Mouse (Mus musculus) cortical plate, adult 2 months (tissue): ENCODE data around the gene Pax7. TPM values are rescaled to one million over a fixed set of nuclear protein-coding genes. Genes with fewer than 3 reads are reported as not detected.

Experiments used
- H3K27ac ChIP-seq: fragments of 200-500 bp; 2 replicates; pipeline ENCODE4 v1.5.1; 2012; ENCODE audit warnings: low read length, control low read depth, inconsistent platforms; ENCODE audit not compliant: insufficient read depth
- H3K4me1 ChIP-seq: fragments of 200-500 bp; 2 replicates; pipeline ENCODE4 v1.6.1; 2011; ENCODE audit warnings: low read length; ENCODE audit not compliant: control insufficient read depth, insufficient read depth
- H3K4me3 ChIP-seq: fragments of 200-500 bp; 2 replicates; pipeline ENCODE4 v1.5.1; 2011; ENCODE audit warnings: mild to moderate bottlenecking, low read length, control low read depth; ENCODE audit not compliant: insufficient read depth
- CTCF ChIP-seq: fragments of 200-500 bp; IDR thresholded peaks from 2 replicates; pipeline ENCODE4 v1.5.1; 2011; ENCODE audit warnings: mild to moderate bottlenecking, control low read depth, low read length; ENCODE audit not compliant: insufficient read depth; ENCODE audit errors: extremely low read depth
- POLR2A ChIP-seq: fragments of 200-500 bp; IDR thresholded peaks from 2 replicates; pipeline ENCODE4 v1.6.1; 2011; ENCODE audit warnings: mild to moderate bottlenecking, low read length, control low read depth; ENCODE audit not compliant: insufficient read depth; ENCODE audit errors: extremely low read depth
- polyA plus RNA-seq: library from polyadenylated mRNA; depleted of rRNA; stranded (reverse); fragments of >200 nt; gene quantifications from 2 replicates; pipeline ENCODE4 v1.2.3, GENCODE M21; 2012

Gene Pax7
- polyA plus RNA-seq, 1 experiment, result not detected

DNA sequence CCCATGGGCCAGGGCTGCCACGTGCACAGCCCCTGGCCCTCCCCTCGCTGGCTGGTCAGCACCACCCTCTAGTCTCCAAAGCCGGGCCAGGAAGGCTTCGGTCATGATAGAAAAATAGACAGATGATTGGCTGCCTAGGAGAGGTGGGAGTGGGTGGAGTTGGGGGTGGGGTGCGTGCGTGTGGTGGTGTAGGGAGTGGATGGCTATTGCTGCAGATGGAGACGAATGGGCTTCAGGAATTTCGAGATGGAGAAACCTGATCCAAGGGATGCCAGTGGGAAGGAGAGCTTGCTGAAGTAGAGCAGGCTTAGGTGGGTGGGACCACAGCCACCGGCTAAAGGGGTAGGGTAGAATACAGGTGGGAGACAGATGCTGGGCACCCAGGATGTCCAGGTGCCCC lies 37.2 kb downstream of the Pax7 start:
- TF ChIP-seq CTCF, result no peak
- no peak for TF ChIP-seq POLR2A
- no peak overlapping the region for H3K4me3 ChIP-seq
- no peak overlapping the region for H3K27ac ChIP-seq
- no peaks in the 10 kb centered on the region for H3K4me1 ChIP-seq

DNA sequence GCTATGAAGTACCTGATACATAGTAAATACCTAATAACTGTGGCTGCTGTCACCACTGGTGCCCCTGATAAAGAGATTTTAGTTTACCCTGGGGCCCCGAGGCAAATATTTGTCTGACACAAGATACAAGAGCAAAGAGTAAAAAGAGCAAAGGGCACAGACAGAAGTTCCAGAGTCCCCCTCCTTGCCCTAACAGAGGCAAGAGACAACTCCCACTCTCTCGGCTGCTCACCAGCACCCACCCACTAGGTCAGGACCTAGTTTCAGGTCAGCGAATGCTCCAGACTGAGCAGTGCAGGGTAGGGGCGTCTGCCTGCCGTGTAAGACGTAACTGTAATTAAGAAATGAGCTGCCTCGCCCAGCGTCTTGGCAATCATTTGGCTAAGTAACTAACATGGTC lies 42.2 kb downstream of the Pax7 start:
- no peak overlapping the region for H3K4me3 ChIP-seq
- TF ChIP-seq POLR2A (no peak), CTCF (no peak)
- no peaks in the 10 kb centered on the region for H3K4me1 ChIP-seq
- H3K27ac ChIP-seq, result no peak overlapping the region

DNA sequence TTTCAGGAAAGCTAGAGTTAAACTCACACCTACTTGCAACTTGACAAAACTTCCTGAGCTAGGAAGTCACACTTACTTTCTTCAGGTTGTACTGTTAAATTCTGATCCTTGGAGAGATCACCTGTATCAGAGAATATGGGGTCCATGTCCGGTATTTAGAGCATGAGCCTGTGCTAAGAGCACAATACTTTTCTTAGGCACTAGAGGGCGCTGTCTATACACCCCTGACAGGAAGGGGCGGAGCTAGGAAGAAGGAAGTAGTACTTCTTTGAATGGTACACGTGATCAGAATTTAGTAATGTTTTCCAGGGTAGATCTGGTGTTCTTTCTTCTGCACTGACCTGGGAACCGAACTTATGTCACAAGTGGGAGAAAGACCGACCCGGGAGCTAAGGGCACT lies 43.6 kb downstream of the Pax7 start:
- Histone ChIP-seq H3K4me1 (no peaks in the 10 kb centered on the region), H3K4me3 (no peak overlapping the region), H3K27ac (no peak overlapping the region)
- TF ChIP-seq CTCF (no peak), POLR2A (no peak)

DNA sequence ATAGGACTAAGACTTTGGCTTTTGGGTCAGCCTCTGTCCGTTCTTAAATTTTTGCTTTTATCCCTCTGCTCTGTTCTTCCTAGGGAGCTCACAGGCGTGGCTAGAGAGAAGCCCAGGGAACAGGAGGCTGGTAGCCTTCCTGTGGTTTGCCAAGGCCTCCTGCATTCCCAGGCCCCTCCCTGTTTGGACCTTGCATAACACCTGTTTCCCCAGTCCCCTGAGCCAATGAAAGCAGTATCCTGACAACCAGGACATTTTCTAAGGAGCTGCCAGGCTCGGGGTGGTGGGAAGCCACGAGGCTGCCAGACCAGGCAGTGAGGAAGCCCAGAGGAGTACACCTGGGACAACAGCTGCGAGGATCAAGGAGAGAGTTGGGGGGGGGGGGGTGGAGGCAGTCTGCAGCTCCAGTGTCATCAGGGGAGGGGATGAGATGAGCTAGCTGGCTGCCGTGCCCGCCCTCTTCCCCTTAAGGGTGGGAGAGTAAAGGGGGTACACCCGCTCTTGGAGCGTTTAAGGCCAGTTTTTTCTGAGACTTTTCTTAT lies 50.3 kb downstream of the Pax7 start:
- TF ChIP-seq POLR2A, result no peak
- TF ChIP-seq CTCF, result no peak
- Histone ChIP-seq H3K4me3 (no peak overlapping the region), H3K4me1 (no peaks in the 10 kb centered on the region), H3K27ac (no peak overlapping the region)

DNA sequence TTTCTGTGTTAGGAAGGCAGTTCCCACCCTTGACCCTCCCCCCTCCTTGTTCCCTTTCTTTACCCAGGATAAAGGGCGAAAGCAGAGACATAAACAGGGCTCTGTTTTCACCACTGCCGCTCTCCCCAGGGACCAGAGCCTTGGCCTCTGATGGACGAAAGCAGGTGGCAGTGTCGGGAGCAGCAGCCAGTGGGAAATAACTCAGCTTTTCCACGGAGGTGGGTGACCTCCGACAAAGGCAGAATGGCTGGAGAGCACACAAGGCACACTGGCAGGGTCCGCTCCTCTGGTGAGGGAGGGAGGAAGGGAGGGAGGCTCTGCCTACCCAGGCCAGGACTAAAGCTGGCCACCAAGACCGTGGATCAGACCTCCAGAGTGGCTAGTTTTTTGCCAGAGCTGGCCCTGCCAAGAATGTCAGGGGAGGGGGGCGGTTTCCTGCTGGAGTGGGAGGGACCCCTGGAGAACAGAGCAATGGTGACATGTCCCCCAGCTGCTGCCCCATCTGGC lies 62.1 kb downstream of the Pax7 start:
- Histone ChIP-seq H3K27ac (no peak overlapping the region), H3K4me3 (no peak overlapping the region), H3K4me1 (no peaks in the 10 kb centered on the region)
- TF ChIP-seq POLR2A, result no peak
- no peak for TF ChIP-seq CTCF

DNA sequence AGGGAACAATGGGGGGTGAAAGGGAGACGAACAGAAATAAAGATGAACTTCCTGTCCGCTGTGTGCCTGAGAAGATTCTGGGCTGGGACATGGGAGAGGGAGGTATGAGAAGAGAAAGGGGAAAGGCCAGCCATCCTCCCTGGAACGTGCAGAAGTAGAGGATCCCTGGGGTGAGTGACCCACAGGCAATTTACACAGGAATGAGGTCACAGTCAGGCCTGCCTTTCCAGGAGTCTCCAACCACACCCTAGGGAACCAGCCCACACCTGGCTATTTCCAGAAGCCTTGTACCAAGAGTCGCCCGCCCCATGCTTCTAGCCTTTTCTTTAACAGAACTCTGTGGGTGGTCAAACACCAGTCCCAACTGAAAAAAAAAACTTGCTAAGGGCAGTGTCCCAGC lies 65.5 kb downstream of the Pax7 start:
- TF ChIP-seq CTCF, result no peak
- TF ChIP-seq POLR2A, result no peak
- no peaks in the 10 kb centered on the region for H3K4me1 ChIP-seq
- H3K4me3 ChIP-seq, result no peak overlapping the region
- no peak overlapping the region for H3K27ac ChIP-seq

DNA sequence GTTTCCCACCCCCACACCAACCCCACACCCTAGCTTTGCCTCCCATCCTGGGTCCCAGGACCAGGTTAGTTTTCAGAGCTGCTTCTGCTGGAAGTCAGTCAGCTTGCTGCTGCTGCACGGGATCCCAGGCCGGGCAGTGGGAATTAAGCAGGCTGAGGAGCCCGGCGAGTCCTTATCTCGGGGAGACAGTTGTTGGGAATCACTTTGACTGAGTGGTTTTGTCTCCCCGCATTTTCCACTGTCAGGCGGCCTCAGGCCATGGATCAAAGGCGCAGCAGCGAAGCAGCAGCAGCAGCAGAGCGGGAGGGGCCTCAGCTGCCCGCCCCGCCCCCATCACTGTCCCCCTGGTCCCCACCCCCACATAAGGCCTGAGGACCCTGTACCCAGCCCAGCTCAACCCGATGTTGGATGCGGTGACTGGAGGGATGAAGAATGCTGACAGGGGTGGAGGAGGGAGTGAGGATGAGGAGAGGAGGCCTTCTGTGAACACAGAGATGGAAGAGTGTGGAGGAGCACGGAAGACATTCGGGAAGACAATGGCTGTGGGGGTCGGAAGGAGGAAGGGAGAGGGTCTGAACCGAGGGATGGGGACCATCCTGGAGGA lies 66.1 kb downstream of the Pax7 start:
- H3K27ac ChIP-seq, result no peak overlapping the region
- H3K4me3 ChIP-seq, result no peak overlapping the region
- no peak for TF ChIP-seq POLR2A
- no peak for TF ChIP-seq CTCF
- H3K4me1 ChIP-seq, result no peaks in the 10 kb centered on the region

DNA sequence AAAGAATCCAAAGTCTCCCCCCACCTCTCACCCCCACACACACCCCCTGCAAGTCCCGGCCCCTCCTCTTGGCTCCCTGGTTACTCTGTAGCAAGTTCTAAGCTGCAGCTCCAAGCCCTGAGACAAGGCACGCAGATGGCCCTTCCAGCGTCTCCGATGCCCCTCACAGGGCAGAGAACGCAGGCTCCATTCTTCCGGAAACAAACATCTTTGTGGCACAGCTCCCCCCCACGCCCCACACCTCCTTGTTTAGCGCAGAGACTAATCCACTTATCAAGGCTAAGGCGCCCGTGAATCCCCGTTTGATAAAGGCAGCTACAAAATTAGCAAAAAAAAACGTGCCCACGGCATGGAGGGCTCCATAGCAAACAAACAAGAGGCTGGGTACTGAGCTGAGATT lies 71.4 kb downstream of the Pax7 start:
- no peak overlapping the region for H3K4me3 ChIP-seq
- H3K4me1 ChIP-seq, result no peaks in the 10 kb centered on the region
- TF ChIP-seq POLR2A (no peak), CTCF (no peak)
- H3K27ac ChIP-seq, result no peak overlapping the region

DNA sequence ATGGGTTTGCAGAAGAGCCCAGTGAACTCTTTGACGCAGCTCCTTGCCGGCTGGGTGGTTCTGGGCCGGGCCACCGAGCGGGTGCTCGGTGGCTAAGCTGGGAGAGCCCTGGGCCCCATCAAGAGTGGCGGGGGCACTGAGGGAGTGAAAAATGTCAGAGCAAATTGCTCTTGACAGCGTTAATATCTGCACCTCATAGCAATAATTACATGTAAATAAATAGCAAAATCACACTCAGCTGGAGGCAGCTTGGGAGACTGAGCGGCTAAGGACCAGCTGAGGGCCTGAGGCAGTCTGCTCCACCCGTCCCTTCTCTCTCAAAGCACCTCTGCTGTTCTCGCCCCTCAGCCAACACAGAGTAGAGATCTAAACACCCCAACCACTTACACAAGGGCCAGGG lies 72.6 kb downstream of the Pax7 start:
- Histone ChIP-seq H3K4me1 (no peaks in the 10 kb centered on the region), H3K27ac (no peak overlapping the region), H3K4me3 (no peak overlapping the region)
- TF ChIP-seq POLR2A (no peak), CTCF (no peak)
